8 mouse cellular contexts compared by ENCODE assay signal in the genomic region with DNA sequence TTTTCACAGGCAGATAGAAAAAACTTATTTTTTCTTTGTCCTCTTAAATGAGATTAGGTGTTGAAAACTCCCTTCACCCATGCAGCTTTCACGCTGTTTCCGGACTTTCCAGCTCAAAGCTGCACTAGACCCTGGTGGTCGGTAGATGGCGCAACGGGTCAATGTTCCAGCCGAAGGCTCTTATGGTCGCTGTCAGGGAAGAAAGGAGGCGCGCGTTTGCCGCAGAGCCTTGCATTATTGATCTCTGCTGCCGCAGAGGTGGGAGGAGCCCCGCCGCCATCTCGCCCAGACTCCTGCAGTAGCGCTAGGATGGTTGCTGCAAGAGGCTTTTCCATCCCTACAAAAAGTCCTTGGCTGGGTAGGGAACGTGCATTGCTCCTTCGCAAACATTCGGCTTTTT. TPM values are rescaled to one million over a fixed set of nuclear protein-coding genes. Genes with fewer than 3 reads are reported as not detected.
DNase-seq lines count a peak whose midpoint lies in the region; ATAC-seq and TF ChIP-seq lines count a peak whose summit lies in the region.

No protein-coding gene starts in this region.

- no peaks in the 10 kb centered on the region for H3K27me3 ChIP-seq in hindbrain, postnatal 0 days (ENCODE audit: insufficient read depth, low read length)

- peak overlapping the region; percentile 81 for H3K4me3 ChIP-seq in gastrocnemius, adult 2 months
- peak overlapping the region; percentile 43 for H3K4me3 ChIP-seq in hindbrain, postnatal 0 days (ENCODE audit: low read length)
- H3K4me3 ChIP-seq in left cerebral cortex, adult 2 months: peak overlapping the region; percentile 59

- intact Hi-C loops in gastrocnemius, adult 2 months (cut with DNase I): loop anchor here (2.0 kb wide), 1 partner anchor 70 kb away; no protein-coding TSS in a partner anchor
- intact Hi-C loops in left cerebral cortex, adult 2 months (cut with DNase I): loop anchor here (1.0 to 5.0 kb wide), 5 partner anchors 66 to 560 kb away; no protein-coding TSS in a partner anchor

- no peaks in the 10 kb centered on the region for H3K36me3 ChIP-seq in hindbrain, postnatal 0 days (ENCODE audit: insufficient read depth, low read length)

- peak overlapping the region; percentile 56 for H3K9ac ChIP-seq in hindbrain, postnatal 0 days (replicated peaks; ENCODE audit: low read length)

- H3K4me1 ChIP-seq in hindbrain, postnatal 0 days (ENCODE audit: insufficient read depth, low read length): peaks cover 12% of the 10 kb centered on the region; the same call in 1 of the 2 replicates

- no peak; the same call in none of the 2 replicates for TF ChIP-seq CTCF in gastrocnemius, adult 2 months (IDR thresholded peaks at IDR 0.05)
- TF ChIP-seq CTCF in hindbrain, postnatal 0 days (IDR thresholded peaks at IDR 0.05; ENCODE audit: low read depth): peak; percentile 97
- peak; percentile 95 for TF ChIP-seq CTCF in left cerebral cortex, adult 2 months (IDR thresholded peaks at IDR 0.05)

- peak; percentile 88 for ATAC-seq in common myeloid progenitor, adult 5-6 weeks (replicated peaks; ENCODE audit: low read depth, poor library complexity, severe bottlenecking)
- peak; percentile 90 for ATAC-seq in hindbrain, postnatal 0 days
- ATAC-seq in megakaryocyte, adult 5-6 weeks (ENCODE audit: poor library complexity, severe bottlenecking): peak; percentile 88

- WGBS in hindbrain, postnatal 0 days: under 1% methylated on average over 19 of the region's 19 CpGs

- peak overlapping the region; percentile 64 for H3K4me2 ChIP-seq in hindbrain, postnatal 0 days (ENCODE audit: low read depth, low read length)

- peak; percentile 94 for DNase-seq in ZHBTc4 (ENCODE audit: low read depth, low spot score)
- DNase-seq in gastrocnemius, adult 2 months: peak; percentile 91
- DNase-seq in hindbrain, postnatal 0 days (ENCODE audit: low spot score): peak; percentile 96
- DNase-seq in left cerebral cortex, adult 2 months (ENCODE audit: extremely low spot score in 1 of 2, low spot score in 2 of 2): peak; percentile 91 to 92
- peak; percentile 95 to 97 for DNase-seq in right cerebral cortex, adult 2 months (ENCODE audit: low spot score in 2 of 2)
- peak; percentile 89 for DNase-seq in urinary bladder, postnatal 14 days (ENCODE audit: low spot score)

- peak overlapping the region; percentile 86 for H3K27ac ChIP-seq in gastrocnemius, adult 2 months
- peak overlapping the region; percentile 94 for H3K27ac ChIP-seq in hindbrain, postnatal 0 days
- H3K27ac ChIP-seq in left cerebral cortex, adult 2 months: peak overlapping the region; percentile 95

- H3K9me3 ChIP-seq in hindbrain, postnatal 0 days (ENCODE audit: low read length): no peaks in the 10 kb centered on the region

RNA-seq across cellular contexts. Expression of a gene that starts 7.5 kb away (rescaled TPM):
- total RNA-seq in common myeloid progenitor, adult 5-6 weeks (2017): not detected in 2 replicates
- total RNA-seq in gastrocnemius, adult 2 months (2021): not detected
- total RNA-seq in hindbrain, postnatal 0 days (2014; rRNA removed): 0.65 and 2.0 TPM in 2 replicates
- 0.35 and 0.49 TPM in 2 replicates for polyA plus RNA-seq in hindbrain, postnatal 0 days (2015; fragmentation: Nextera tagmentation; extraction: Ambion mirVana)
- total RNA-seq in left cerebral cortex, adult 2 months (2021): under 1 TPM in 1 of 2 experiments, not detected in 1; 0.57 TPM
- not detected in 2 replicates for total RNA-seq in megakaryocyte, adult 5-6 weeks (2015)
- total RNA-seq in megakaryocyte, adult 5-6 weeks (2017): not detected in 2 replicates

RNA-seq across cellular contexts. Expression of a gene that starts 37.4 kb away (rescaled TPM):
- total RNA-seq in common myeloid progenitor, adult 5-6 weeks (2017): 16.3 and 20.3 TPM in 2 replicates
- under 1 TPM; 0.50 to 0.77 TPM for total RNA-seq in gastrocnemius, adult 2 months (2021)
- 3.3 and 3.8 TPM in 2 replicates for total RNA-seq in hindbrain, postnatal 0 days (2014; rRNA removed)
- polyA plus RNA-seq in hindbrain, postnatal 0 days (2015; fragmentation: Nextera tagmentation; extraction: Ambion mirVana): 3.6 and 3.7 TPM in 2 replicates
- total RNA-seq in left cerebral cortex, adult 2 months (2021): 1 to 10 TPM; 2.8 to 3.5 TPM
- total RNA-seq in megakaryocyte, adult 5-6 weeks (2015): 10.5 and 12.4 TPM in 2 replicates
- total RNA-seq in megakaryocyte, adult 5-6 weeks (2017): 9.8 and 13.9 TPM in 2 replicates

RNA-seq across cellular contexts. Expression of a gene that starts 37.4 kb away (rescaled TPM):
- 1.5 TPM in 1 of 2 replicates, not detected in the other for total RNA-seq in common myeloid progenitor, adult 5-6 weeks (2017)
- total RNA-seq in gastrocnemius, adult 2 months (2021): 1 to 10 TPM; 4.4 to 4.9 TPM
- total RNA-seq in hindbrain, postnatal 0 days (2014; rRNA removed): 18.0 and 22.8 TPM in 2 replicates
- 43.8 and 45.9 TPM in 2 replicates for polyA plus RNA-seq in hindbrain, postnatal 0 days (2015; fragmentation: Nextera tagmentation; extraction: Ambion mirVana)
- 10 to 100 TPM; 13.8 to 14.9 TPM for total RNA-seq in left cerebral cortex, adult 2 months (2021)
- 0.57 and 1.9 TPM in 2 replicates for total RNA-seq in megakaryocyte, adult 5-6 weeks (2015)
- total RNA-seq in megakaryocyte, adult 5-6 weeks (2017): not detected in 2 replicates

Comparison
In these comparisons a context has a peak if more than half of its experiments do, and no peak if none do; other contexts are left out.
1. Peak in every context shown above with its lines: DNase-seq, ATAC-seq, H3K4me3 ChIP-seq and H3K27ac ChIP-seq.